Mouse (Mus musculus) liver, postnatal 0 days (tissue): Measurements from ENCODE around the gene Rsph6a. TPM values are rescaled to one million over a fixed set of nuclear protein-coding genes. Genes with fewer than 3 reads are reported as not detected.
"Not testable (repeated sequence)": the region's sequence is repeated elsewhere in the genome, so short reads cannot be mapped to it uniquely, and the experiment has no call there.

Source experiments
- ATAC-seq: fragments of 200-750 bp; cut with Nextera tagmentation; 2 replicates; pipeline ENCODE4 v1.8.0; 2017; ENCODE audit warnings: mild to moderate bottlenecking, moderate library complexity
- DNase-seq: peaks from one replicate; pipeline ENCODE4 v3.0.0-alpha.2; 2016
- H3K27ac ChIP-seq: fragments of 300-500 bp; sonication (generic); 2 replicates; pipeline ENCODE4 v1.5.1; 2014; ENCODE audit warnings: antibody characterized with exemption, moderate library complexity, mild to moderate bottlenecking, low read depth
- H3K27me3 ChIP-seq: fragments of 300-500 bp; sonication (generic); 2 replicates; pipeline ENCODE4 v1.6.1; 2014; ENCODE audit warnings: low read length, control low read depth, mixed read lengths; ENCODE audit not compliant: insufficient read depth
- H3K36me3 ChIP-seq: fragments of 300-500 bp; sonication (generic); replicated peaks from 2 replicates; pipeline ENCODE4 v1.6.1; 2014; ENCODE audit warnings: mild to moderate bottlenecking, control low read depth, low read length, moderate library complexity, mixed read lengths; ENCODE audit not compliant: insufficient read depth
- H3K4me1 ChIP-seq: fragments of 300-500 bp; sonication (generic); 2 replicates; pipeline ENCODE4 v1.6.1; 2014; ENCODE audit warnings: antibody characterized with exemption, mild to moderate bottlenecking, control low read depth; ENCODE audit not compliant: insufficient read depth
- H3K4me2 ChIP-seq: fragments of 300-500 bp; sonication (generic); 2 replicates; pipeline ENCODE4 v1.6.1; 2014; ENCODE audit warnings: low read depth, mild to moderate bottlenecking, low read length, moderate library complexity, mixed read lengths
- H3K4me3 ChIP-seq: fragments of 300-500 bp; sonication (generic); 2 replicates; pipeline ENCODE4 v1.5.1; 2014; ENCODE audit warnings: low read depth, low read length
- H3K9ac ChIP-seq: fragments of 300-500 bp; sonication (generic); replicated peaks from 2 replicates; pipeline ENCODE4 v1.6.1; 2014; ENCODE audit warnings: mild to moderate bottlenecking, moderate library complexity
- H3K9me3 ChIP-seq: fragments of 300-500 bp; sonication (generic); 2 replicates; pipeline ENCODE4 v1.6.1; 2016; ENCODE audit warnings: mild to moderate bottlenecking, control low read depth, low read length, mixed read lengths
- CTCF ChIP-seq: sonication (generic); IDR thresholded peaks from 2 replicates; pipeline ENCODE4 v1.5.1; 2016; ENCODE audit warnings: antibody characterized with exemption, low read depth
- EP300 ChIP-seq: IDR thresholded peaks from 2 replicates; pipeline ENCODE4 v1.6.1; 2016; ENCODE audit warnings: antibody characterized with exemption, low read depth, mild to moderate bottlenecking
- WGBS: fragments of 180-500 bp; shearing (Covaris S2); extraction: QIAGEN DNeasy Blood & Tissue Kit; methylation state at CpG from one replicate; pipeline ENCODE4 v1.1.7; 2014; ENCODE audit not compliant: insufficient replicate concordance; 5-methylcytosine and 5-hydroxymethylcytosine counted together
- polyA plus RNA-seq: library from polyadenylated mRNA; unstranded; fragments of >200 nt; fragmentation: Nextera tagmentation; extraction: Ambion mirVana; gene quantifications from 2 replicates; pipeline ENCODE4 v1.2.1, GENCODE M21; 2015

The Rsph6a gene
- polyA plus RNA-seq, 1 experiment from 2014 or later, result not detected

DNA sequence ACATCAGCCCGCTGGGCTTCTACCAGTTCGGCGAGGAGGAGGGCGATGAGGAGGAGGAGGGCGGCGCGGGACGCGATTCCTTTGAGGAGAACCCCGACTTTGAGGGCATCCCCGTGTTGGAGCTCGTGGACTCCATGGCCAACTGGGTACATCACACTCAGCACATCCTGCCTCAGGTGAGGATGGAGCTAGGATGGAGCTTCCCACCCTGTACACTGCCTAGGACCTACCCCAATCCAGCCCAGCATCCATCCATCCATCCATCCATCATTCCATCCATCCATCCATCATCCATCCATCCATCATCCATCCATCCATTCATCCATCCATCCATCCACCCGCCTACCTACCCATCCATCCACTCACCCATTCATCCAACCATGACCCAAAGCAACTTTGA, 11.4 kb downstream of the Rsph6a start:
- H3K4me3 ChIP-seq, result no peak overlapping the region
- ATAC-seq (no peak), DNase-seq (peak; percentile 13)
- H3K27me3 ChIP-seq, result peaks cover 37% of the 10 kb centered on the region
- WGBS, result 47% methylated on average over 12 of the region's 13 CpGs
- no peak overlapping the region for H3K27ac ChIP-seq
- no peaks in the 10 kb centered on the region for H3K9me3 ChIP-seq
- H3K4me1 ChIP-seq, result no peaks in the 10 kb centered on the region
- TF ChIP-seq CTCF (no peak), EP300 (no peak)
- H3K9ac ChIP-seq, result no peak overlapping the region
- no peaks in the 10 kb centered on the region for H3K36me3 ChIP-seq
- no peak overlapping the region for H3K4me2 ChIP-seq

DNA sequence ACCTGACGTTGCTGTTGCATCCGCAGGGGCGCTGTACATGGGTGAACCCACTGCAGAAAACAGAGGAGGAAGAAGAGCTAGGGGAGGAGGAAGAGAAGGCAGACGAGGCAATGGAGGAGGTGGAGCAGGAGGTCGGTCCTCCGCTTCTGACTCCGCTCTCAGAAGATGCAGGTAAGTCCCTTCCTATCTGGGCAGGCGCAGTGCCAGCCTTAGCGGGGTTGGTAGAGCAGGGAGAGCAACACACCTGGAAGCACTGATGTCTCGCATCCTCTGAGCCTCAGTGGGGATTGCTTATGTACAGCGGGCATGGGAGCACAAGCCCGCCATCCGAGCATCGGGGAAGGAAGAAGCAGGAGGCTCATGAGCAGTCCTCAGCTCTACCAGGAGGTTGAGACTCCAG, 12.6 kb downstream of the Rsph6a start:
- no peak overlapping the region for H3K9ac ChIP-seq
- ATAC-seq (no peak), DNase-seq (no peak)
- no peaks in the 10 kb centered on the region for H3K9me3 ChIP-seq
- H3K4me1 ChIP-seq, result no peaks in the 10 kb centered on the region
- no peak overlapping the region for H3K4me2 ChIP-seq
- no peak overlapping the region for H3K4me3 ChIP-seq
- H3K27ac ChIP-seq, result no peak overlapping the region
- no peaks in the 10 kb centered on the region for H3K36me3 ChIP-seq
- TF ChIP-seq EP300, result no peak
- no peak for TF ChIP-seq CTCF
- H3K27me3 ChIP-seq, result peaks cover 37% of the 10 kb centered on the region
- 36% methylated on average over 14 of the region's 14 CpGs for WGBS

GRCm38 (mm10) chr7:19067935-19068334, 13.4 kb downstream of the Rsph6a start:
- no peak for ATAC-seq

DNA sequence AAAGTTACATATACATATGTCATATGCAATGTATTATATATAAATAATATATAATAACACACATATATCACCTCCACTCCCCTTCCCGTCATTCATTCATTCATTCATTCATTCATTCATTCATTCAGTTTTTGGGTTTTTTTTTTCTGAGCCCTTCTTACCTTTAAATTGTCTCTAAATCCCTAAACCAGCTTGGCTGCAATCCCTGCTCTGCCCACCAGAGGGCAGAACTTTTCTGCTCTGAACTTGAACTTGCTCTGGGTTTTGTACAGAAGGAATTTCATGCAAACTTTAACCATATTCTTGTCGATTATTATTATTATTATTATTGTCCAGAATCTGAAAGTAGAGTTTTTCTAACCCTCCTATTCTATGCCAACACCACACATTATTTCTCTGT, 14.2 kb downstream of the Rsph6a start:
- Histone ChIP-seq H3K4me2 (no peak overlapping the region), H3K27ac (no peak overlapping the region), H3K9me3 (no peaks in the 10 kb centered on the region), H3K27me3 (peaks cover 47% of the 10 kb centered on the region), H3K9ac (no peak overlapping the region), H3K36me3 (no peaks in the 10 kb centered on the region), H3K4me1 (no peaks in the 10 kb centered on the region), H3K4me3 (no peak overlapping the region)
- DNase-seq (peak; percentile 84), ATAC-seq (no peak)
- WGBS, result 5% methylated on average over 2 of the region's 2 CpGs
- TF ChIP-seq CTCF (peak; percentile 86), EP300 (no peak)

More at GRCm38 (mm10) chr7:19067935-19068334, 13.4 kb downstream of the Rsph6a start:
- H3K27me3 ChIP-seq, result peaks cover 41% of the 10 kb centered on the region
- no peaks in the 10 kb centered on the region for H3K4me1 ChIP-seq
- H3K27ac ChIP-seq, result no peak overlapping the region
- no peaks in the 10 kb centered on the region for H3K9me3 ChIP-seq
- no peak overlapping the region for H3K9ac ChIP-seq
- no peak overlapping the region for H3K4me2 ChIP-seq
- DNase-seq, result no peak
- no peak overlapping the region for H3K4me3 ChIP-seq
- no peaks in the 10 kb centered on the region for H3K36me3 ChIP-seq
- 62% methylated on average over 13 of the region's 14 CpGs for WGBS
- no peak for TF ChIP-seq EP300
- no peak for TF ChIP-seq CTCF

DNA sequence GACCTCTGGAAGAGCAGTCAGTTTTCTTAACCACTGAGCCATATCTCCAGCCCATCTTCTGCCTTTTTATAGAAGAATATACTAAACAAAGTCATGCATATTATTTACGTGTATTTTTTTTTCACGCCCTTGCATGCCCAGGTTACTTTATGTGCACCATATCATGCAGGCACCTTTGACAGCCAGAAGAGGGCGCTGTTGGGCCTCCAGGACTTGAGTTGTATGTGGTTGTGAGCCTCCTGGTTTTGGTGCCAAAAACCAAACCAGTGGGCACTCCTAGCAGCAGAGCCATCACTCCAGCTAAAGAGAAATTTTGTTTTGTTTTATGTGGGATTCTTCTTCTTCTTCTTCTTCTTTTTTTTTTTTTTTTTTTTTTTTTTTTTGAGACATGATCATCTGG, 15.0 kb downstream of the Rsph6a start:
- Histone ChIP-seq H3K4me2 (no peak overlapping the region), H3K9ac (no peak overlapping the region), H3K4me1 (no peaks in the 10 kb centered on the region), H3K4me3 (no peak overlapping the region), H3K36me3 (no peaks in the 10 kb centered on the region), H3K27me3 (peaks cover 53% of the 10 kb centered on the region), H3K27ac (no peak overlapping the region), H3K9me3 (no peaks in the 10 kb centered on the region)
- no peak for ATAC-seq
- DNase-seq, result peak; percentile 58
- no peak for TF ChIP-seq EP300
- TF ChIP-seq CTCF, result peak; percentile 74
- WGBS, result 46% methylated on average over 3 of the region's 3 CpGs

DNA sequence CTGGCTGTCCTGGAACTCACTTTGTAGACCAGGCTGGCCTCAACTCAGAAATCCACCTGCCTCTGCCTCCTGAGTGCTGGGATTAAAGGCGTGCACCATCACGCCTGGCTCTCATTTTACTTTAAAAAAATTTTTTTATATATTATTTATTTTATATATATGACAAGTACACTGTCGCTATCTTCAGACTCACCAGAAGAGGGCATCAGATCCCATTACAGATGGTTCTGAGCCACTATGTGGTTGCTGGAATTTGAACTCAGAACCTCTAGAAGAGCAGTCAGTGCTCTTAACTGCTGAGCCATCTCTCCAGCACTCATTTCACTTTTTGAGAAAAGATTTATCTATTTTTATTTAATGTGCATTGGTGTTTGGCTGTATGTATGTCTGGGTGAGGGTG, 16.5 kb downstream of the Rsph6a start:
- not testable (repeated sequence) for DNase-seq, H3K9me3 ChIP-seq, ATAC-seq, H3K4me2 ChIP-seq, H3K36me3 ChIP-seq, H3K27ac ChIP-seq, H3K9ac ChIP-seq, H3K4me1 ChIP-seq, H3K4me3 ChIP-seq
- peaks cover 42% of the 10 kb centered on the region for H3K27me3 ChIP-seq
- peak; percentile 46 for TF ChIP-seq CTCF
- WGBS, result 42% methylated on average over 3 of the region's 3 CpGs

- TF ChIP-seq EP300 (no peak), CTCF (peak; percentile 71)
- 81% methylated on average over 9 of the region's 9 CpGs for WGBS
- peak; percentile 66 for DNase-seq
Measured at GRCm38 (mm10) chr7:19073504-19073903, 19.0 kb downstream of the Rsph6a start.

More at GRCm38 (mm10) chr7:19073504-19073903, 19.0 kb downstream of the Rsph6a start:
- Histone ChIP-seq H3K4me3 (no peak overlapping the region), H3K4me1 (peaks cover 23% of the 10 kb centered on the region), H3K9ac (no peak overlapping the region), H3K27ac (no peak overlapping the region), H3K4me2 (no peak overlapping the region), H3K36me3 (peaks cover 5% of the 10 kb centered on the region; the same call in 1 of the 2 replicates), H3K27me3 (peaks cover 32% of the 10 kb centered on the region), H3K9me3 (no peaks in the 10 kb centered on the region)
- no peak for ATAC-seq
